Mouse (Mus musculus): ENCODE data around the gene Hus1.

Gene Hus1

DNA sequence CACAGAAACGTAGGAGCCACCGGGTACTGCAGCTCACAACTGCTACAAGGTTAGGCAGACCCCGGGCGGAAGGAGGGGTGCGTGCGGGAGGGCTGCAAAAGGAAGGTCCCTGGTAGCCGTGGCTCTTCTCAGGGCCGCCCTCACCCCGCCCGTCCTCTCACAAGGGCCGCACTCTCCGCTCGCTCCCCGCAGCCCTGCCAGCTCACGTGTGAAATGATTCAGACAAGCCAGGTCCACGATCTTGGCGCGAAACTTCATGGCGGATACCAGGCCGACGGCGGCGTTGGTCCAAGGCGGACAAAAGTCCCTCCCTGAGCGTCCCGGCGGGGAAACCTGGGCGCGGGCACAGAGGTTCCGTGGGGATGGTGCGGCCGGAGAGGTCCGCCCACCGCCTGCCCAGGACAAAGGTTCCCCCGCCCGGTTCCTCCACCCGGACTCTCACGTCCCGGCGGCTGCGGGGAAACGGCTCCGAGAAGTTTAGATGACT, at the start of gene Hus1:
TSS of gene Hus1 (minus strand) at position 339 of the 487 bp plus-strand sequence.
- peak; percentile 92 for DNase-seq

DNA sequence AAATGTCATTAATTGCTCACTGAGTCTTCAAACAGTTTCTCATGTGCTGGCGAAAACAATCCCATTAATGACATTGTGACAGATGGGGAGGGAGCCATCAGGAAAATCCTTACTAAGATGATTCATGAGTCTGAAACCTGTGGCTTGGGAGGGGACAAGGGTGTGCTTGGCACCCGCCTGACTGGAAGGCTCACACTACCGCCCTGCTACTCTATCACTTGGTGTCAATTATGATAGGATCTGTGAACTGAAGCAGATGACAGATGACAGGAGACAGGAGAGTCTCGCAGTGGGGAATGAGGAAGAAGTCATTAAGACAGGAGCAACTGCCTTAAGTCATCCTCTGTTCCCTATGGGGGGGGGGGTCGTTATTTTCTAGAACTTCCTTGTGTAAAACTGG, 49.5 kb upstream of the Hus1 start:
- DNase-seq, result no peak

DNA sequence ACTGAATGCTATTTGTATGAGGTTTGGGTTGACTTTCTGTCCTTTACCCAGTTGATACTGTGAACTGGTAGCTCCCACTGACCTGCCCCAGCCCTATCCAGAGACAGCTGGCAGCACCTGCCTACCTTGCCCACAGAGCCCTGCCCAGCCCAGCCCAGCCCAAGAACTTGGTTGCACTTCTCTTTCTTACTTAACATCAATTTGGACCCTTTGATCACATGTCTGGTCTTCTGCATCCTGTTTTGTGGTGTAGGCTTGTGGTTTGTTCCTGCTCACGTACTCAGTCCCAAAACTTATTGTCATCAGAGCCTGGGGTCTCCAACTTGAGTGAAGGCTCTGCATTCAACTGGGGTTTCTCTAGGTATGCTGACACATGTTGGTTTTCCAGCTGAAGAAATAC, 49.0 kb upstream of the Hus1 start:
- no peak for DNase-seq

GRCm38 (mm10) chr11:9057711-9058110, 46.7 kb upstream of the Hus1 start:
- no peak for DNase-seq

DNA sequence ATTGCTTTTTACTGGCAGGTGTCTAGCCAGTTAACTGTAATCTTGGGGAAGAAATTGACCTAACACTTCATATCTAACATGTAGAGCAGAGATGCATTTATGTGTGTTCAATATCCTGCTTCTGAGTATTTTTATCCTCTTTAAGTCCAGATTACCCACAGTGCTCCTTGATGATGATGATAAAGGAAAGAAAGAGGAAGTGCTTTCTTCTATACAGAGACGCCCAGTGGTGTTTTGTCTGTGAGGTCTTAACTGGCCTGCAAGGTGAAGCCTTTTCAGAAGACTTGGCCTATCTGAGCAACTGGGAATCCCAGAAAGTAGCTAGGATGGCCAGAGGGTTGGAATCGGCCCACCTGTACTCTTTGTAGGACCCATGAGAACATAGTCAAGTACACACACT, 45.9 kb upstream of the Hus1 start:
- DNase-seq, result no peak

DNA sequence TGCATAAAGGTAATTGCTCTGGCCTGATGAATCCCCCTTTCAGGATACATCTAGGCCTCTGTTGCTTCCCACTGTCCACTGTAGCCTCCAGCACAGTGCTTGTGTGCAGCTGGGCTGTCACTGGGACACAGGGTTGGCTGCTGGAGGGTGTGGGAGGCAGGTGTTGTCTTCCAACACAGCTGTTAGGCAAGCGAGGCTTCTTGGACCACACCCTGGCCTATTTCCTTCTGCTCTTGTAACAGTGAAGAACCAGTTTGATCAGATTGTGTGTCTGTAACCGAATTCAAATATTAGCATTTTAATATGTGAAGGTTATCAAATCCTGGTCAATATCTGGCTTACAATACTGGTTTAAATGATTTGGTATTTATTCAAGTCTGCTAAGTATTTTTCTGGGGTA, 40.9 kb upstream of the Hus1 start:
- DNase-seq, result no peak

- DNase-seq, result no peak
Observed at GRCm38 (mm10) chr11:9050241-9050640, 39.2 kb upstream of the Hus1 start.

GRCm38 (mm10) chr11:9048703-9049060, 37.7 kb upstream of the Hus1 start, which contains the start of gene Sun3:
TSS of gene Sun3 (minus strand) at chr11:9048991.
- DNase-seq, result no peak

DNA sequence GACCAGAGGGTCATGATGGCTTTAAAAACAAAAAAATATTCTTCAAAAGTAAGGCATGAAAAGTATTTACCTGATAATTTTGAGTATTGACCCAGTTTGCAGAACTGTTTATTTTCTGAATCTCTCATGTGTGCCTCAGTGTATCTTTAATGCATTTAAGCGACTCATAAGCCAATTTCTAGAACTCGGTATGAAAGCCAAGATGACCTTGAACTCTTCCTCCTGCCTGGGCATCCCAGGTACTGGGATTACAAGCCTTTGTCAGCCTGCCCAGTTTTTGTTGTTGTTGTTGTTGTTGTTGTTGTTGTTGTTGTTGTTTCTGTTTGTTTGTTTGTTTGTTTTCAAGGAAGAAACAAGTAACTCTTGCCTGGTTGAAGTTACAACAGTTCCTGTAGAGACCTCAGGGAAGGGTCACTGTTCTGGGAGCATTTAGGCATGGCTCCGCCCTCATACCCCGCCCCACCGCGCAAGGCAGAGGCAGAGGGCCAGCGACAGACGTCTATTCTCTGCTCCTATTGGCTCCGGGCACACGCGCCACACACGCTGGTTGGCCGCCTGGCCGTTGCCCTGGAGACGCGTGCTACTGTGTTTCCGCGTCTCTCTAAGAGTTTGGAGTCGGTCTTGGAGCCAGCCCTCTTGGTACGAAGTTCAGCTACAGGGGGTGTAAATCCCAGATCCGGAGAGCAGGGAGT, 37.2 kb upstream of the Hus1 start, which contains the start of gene Gm11992:
TSS of gene Gm11992 (plus strand) at position 584 of the 692 bp plus-strand sequence.
- DNase-seq, result peak; percentile 94

GRCm38 (mm10) chr11:9047044-9047443, 36.1 kb upstream of the Hus1 start:
- DNase-seq, result no peak

DNA sequence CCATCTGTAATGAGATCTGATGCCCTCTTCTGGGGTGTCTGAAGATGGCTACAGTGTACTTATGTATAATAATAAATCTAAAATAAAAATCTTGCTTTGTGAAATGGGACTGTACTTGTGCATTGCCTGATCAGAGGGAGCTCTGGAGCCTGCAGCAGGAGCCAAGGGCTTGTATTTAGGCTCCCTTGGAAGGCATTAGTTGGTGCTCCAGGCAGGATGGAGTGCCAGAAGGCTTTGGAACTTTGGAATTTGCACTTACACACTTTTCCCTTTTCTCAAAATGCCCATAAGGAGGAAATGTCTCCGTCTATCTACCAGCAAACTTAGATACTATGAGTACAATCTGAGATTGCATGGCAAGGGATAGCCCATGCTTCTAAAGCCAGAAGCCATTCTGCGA, 35.6 kb upstream of the Hus1 start:
- DNase-seq, result no peak

DNA sequence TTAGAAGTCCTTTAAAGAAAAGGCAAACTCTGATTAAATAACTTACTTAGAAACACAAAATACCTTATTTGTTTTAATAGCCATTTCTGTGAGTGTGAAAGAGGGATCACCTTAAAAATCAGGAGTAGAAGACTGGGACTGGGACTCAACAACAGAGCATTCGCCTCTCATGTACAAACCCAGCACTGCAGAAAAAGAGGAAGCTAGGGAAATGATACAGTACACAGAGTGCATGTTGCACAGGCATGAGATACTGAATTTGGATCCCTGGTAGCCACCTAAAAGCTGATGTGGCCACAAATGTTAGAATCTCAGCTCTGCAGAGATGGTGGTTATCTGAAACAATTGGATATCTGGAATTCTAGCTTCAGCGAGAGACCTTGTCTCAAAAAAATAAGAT, 20.5 kb upstream of the Hus1 start:
- no peak for DNase-seq

DNA sequence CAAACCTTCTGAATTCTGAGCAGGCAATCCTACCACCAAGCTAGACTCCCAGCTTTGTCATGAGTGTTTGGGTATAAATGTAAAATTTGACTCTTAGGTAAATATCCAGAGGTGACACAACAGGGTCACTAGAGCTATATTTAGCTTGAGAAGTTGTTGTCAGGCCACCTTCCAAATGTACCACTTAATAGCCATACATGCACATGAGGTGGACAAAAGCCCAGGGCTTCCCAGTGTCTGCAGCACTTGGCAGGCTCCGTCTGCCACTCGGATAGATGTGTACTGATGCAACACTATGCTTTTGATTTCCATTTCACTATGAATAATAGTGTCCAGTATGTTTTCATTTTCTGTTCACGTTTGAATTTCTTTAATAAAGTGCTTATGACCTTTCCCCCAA, 14.2 kb upstream of the Hus1 start:
- no peak for DNase-seq

DNA sequence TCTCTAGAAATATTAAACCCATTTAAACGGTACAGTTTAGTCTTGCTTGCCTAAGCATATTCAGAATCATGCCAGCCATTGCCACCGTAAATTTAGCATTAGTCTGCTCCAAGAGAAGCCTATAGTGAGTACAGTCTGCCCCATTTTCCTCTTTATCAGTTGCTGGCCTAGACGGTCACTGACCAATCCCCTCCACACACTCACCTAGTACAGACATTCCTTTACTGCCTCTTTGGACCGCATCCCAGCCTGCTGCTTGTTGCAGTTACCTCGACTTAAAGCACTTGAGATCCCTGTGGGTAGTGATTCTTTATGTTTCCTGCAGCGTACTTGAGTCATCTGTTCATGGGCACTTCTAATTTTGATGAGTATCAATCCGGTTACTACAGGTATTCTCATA, 13.8 kb upstream of the Hus1 start:
- DNase-seq, result no peak

DNA sequence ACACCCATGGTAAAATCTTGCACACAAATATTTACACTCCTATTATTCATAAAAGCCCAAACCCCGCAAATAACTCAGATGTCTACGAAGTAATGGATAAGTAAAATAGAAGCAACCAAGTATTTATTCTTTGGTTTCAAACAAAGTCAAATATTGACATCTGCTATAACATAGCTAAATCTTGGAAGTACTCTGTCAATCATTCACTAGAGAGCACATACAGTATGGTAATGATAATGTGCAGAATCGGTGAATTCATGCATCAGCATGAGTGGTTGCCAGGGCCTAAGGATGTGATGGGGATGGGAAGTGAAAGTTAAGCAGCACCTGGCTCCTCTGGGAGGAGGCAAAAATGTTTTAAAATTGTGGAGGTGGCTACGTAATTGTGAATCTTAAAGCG, 9.2 kb upstream of the Hus1 start:
- no peak for DNase-seq

DNA sequence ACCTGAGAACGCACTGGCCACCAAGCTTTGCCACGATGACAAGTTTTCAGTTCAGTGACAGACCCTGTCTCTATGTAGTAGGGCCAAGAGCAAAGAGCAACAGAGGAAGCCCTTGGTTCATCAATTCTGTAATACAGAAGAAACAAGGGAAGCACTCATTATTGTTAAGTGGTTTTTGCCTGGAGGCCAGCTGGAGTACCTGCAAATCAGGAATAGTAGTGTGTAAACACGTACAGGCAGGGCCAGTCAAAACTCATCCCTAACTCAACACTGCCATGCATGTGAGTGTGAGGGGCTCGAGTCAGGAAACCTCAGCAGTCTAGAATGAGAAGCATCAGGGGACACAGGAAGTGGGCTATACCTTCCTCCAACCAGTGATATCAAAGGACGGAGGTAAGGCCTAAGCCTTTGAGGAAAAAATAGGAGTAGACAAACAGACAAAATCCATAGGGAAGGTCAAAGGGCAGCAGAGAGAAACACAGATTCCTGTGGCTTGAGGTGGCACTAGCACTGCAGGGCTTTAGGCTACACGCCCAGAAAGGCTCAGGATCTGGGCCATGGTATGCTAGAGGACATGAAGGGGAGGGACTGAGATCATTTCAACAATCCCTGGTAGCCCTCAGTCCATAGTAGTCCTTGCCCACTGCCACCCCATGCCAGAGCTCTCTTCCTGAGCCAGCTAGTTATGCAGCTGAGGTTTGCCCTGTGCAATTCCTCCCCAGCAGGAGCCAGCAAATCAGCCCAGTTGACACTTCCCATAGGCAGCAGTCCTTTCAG, 7.7 kb upstream of the Hus1 start:
- DNase-seq, result no peak

- no peak for DNase-seq
Observed at GRCm38 (mm10) chr11:9014740-9015139, 3.7 kb upstream of the Hus1 start.

DNA sequence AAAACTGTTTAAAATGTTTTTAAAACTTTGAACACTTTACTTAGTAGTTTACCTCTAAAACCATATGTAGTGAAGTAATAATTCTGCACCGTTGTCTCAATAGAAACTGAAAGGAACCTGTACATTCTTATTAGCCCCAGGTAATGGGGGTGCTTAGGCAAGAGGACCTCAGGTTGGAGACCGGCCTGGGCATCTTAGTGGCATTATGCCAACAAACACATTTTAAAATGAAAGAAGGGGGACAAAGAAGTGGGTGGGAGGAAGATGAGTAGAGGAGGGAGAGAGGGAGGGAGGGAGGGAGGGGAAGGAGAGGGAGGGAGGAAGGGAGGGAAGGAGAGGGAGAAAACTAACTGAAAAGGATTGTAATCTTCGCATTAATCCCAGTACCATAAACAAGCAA, 357 bp upstream of the Hus1 start:
- peak; percentile 43 for DNase-seq

- DNase-seq, result peak; percentile 67
Observed at GRCm38 (mm10) chr11:9010416-9010815, 575 bp downstream of the Hus1 start.

- no peak for DNase-seq
Observed at GRCm38 (mm10) chr11:9008761-9009160, 2.2 kb downstream of the Hus1 start.

DNA sequence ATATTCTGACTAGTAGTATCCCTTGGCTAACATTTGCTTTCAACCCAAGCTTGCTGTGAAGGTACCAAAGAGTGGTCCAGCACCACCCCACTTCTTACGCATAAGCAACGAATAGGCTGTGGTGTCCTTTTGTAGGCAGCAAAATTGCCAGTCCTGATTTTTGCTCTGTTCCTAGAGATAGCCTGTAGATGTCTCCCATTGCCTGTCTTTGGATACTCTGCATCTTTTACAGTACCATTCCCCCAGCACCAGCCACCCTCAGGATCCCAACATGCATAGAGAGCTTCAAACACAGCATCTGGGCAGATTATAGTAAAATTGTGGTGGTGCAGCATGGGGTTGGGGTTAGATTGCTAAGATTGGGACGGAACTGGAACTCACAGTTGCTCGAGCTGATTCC, 22.9 kb downstream of the Hus1 start:
- DNase-seq, result no peak

- DNase-seq, result no peak
Observed at GRCm38 (mm10) chr11:8986058-8986457, 24.9 kb downstream of the Hus1 start.

DNA sequence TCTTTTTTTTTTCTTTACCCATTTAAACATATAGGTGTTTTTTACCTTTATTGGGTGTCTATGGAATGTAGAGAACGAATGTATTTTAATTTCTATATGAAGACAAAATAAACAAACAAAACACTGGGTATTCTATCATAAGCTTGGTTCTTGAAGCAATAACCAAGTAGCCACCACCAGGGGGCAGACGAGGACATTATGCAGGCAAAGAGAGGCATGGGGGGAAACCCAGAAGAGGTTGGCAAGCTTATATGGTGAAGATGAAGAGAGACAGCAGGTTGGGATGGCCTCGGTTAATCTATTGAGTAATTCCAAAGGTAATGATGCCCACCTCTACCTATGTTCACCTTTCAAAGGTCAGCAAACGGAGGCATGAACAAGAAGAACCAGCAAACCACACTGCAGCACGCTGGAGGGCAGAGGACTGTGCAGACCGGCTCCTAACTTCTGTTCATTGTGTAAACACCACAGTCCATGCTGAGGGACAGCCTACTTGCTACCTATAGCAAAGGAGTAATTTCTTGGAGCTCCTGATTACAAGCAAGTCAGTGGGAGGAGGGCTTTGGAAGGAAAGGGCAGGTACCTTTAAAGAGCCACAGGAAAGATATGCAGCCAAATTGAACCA, 27.6 kb downstream of the Hus1 start:
- peak; percentile 86 for DNase-seq

GRCm38 (mm10) chr11:8978154-8978553, 32.8 kb downstream of the Hus1 start:
- DNase-seq, result no peak

Measured in embryo, embryonic 11 days (tissue).